Mouse (Mus musculus) stomach, embryonic 14.5 days (tissue): Measurements from ENCODE around the gene Prkar1a. TPM values are rescaled to one million over a fixed set of nuclear protein-coding genes. Genes with fewer than 3 reads are reported as not detected.

Experiments used
- ATAC-seq: fragments of 200-750 bp; cut with Nextera tagmentation; 2 replicates; pipeline ENCODE4 v1.8.0; 2017; ENCODE audit warnings: low read depth, moderate TSS enrichment; ENCODE audit not compliant: insufficient number of reproducible peaks, insufficient read depth, low FRiP score
- H3K27ac ChIP-seq: fragments of 300-500 bp; sonication (generic); 2 replicates; pipeline ENCODE4 v1.5.1; 2014; ENCODE audit warnings: mild to moderate bottlenecking, low read length, moderate library complexity, mixed read lengths
- H3K27me3 ChIP-seq: fragments of 300-500 bp; sonication (generic); 2 replicates; pipeline ENCODE4 v1.6.1; 2014; ENCODE audit warnings: low read length, control low read depth, mixed read lengths; ENCODE audit not compliant: control insufficient read depth, insufficient read depth
- H3K36me3 ChIP-seq: fragments of 300-500 bp; sonication (generic); 2 replicates; pipeline ENCODE4 v1.6.1; 2014; ENCODE audit warnings: mild to moderate bottlenecking, control low read depth, low read length, moderate library complexity, mixed read lengths; ENCODE audit not compliant: control insufficient read depth, insufficient read depth
- H3K4me1 ChIP-seq: fragments of 300-500 bp; sonication (generic); 2 replicates; pipeline ENCODE4 v1.6.1; 2014; ENCODE audit warnings: low read length, control low read depth, mixed read lengths; ENCODE audit not compliant: control insufficient read depth, insufficient read depth
- H3K4me2 ChIP-seq: fragments of 300-500 bp; sonication (generic); replicated peaks from 2 replicates; pipeline ENCODE4 v1.6.1; 2014; ENCODE audit warnings: low read depth, low read length, control low read depth
- H3K4me3 ChIP-seq: fragments of 300-500 bp; sonication (generic); 2 replicates; pipeline ENCODE4 v1.5.1; 2014; ENCODE audit warnings: low read depth, low read length, control low read depth
- H3K9ac ChIP-seq: fragments of 300-500 bp; sonication (generic); replicated peaks from 2 replicates; pipeline ENCODE4 v1.6.1; 2014; ENCODE audit warnings: low read depth, mild to moderate bottlenecking, control low read depth, low read length, moderate library complexity, mixed read lengths
- H3K9me3 ChIP-seq: fragments of 300-500 bp; sonication (generic); 2 replicates; pipeline ENCODE4 v1.6.1; 2016; ENCODE audit warnings: low read depth, low read length, control low read depth; ENCODE audit not compliant: control insufficient read depth
- WGBS: fragments of 180-500 bp; shearing (Covaris S2); extraction: QIAGEN DNeasy Blood & Tissue Kit; methylation state at CpG from one replicate; pipeline ENCODE4 v1.1.7; 2014; 5-methylcytosine and 5-hydroxymethylcytosine counted together
- polyA plus RNA-seq: library from polyadenylated mRNA; unstranded; fragments of >200 nt; fragmentation: Nextera tagmentation; extraction: Ambion mirVana; gene quantifications from 2 replicates; pipeline ENCODE4 v1.2.1, GENCODE M21; 2014

Prkar1a gene
- polyA plus RNA-seq, 1 experiment from 2014 or later: 340 TPM

DNA sequence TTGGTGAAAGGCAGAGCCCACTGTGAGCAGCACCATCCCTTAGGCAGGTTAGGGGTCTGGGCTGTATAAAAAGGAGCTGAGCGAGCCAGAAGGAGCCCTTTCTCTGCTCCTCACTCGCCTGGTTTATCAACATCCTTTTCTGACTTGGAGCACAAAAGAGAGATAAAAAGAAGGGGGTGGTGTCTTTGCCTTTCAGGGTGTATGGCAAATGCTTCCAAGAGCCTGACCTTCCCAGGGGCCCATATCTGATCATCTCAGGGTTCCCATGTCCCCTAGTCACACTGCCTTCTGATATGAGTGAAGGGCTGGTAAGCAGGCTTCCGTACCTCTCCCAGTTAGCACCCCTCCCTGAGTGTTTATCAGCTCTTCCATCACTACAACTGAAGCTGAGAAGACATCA, 21.1 kb upstream of the Prkar1a start:
- Histone ChIP-seq H3K4me3 (no peak overlapping the region), H3K27me3 (no peaks in the 10 kb centered on the region), H3K4me1 (no peaks in the 10 kb centered on the region), H3K36me3 (no peaks in the 10 kb centered on the region), H3K4me2 (no peak overlapping the region), H3K9me3 (no peaks in the 10 kb centered on the region), H3K9ac (no peak overlapping the region), H3K27ac (no peak overlapping the region)
- no peak for ATAC-seq
- WGBS: 86% methylated on average over 3 of the region's 3 CpGs

DNA sequence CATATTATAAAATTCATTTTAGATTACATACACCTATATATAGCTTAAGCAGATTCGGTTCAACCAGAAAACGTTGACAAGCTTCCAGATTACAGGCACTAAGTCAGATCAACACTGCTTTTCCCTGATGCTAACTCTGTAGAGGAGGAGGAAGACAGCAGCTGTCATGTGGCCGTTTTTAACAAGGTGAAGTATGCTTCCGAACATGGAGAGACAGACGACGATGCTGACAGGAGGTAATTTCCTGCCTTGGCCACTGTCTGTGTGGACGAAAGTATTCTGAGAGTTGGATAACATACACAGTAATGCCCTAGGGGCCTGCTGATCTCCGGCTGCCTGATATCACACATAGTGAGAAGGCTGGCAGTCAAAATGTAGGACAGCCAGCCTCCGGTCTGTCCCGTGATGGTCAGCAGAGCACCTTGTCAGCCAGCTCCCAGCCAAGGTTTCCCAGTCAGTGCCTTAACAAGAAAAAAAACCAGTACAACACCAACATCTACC, 20.1 kb upstream of the Prkar1a start:
- H3K4me3 ChIP-seq: no peak overlapping the region

DNA sequence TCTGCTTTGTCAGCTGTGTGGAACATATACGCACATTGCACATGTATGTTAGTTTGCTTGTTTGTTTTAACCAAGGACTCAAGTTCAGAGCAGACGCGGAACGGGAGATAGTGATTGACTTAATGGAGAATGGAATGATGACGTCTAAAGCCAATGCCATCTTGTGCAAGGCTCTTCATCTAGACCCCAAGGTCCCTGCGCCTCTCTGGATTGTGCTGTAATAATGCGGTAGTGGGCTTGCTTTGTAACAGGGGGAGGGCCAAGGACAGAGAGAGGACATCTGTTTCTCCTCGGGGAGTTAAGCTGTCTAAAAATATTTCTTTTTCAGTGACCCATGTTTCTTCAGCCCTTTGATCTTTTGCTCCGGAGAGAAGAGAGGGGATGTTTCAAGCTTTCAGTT, 14.3 kb upstream of the Prkar1a start:
- Histone ChIP-seq H3K27me3 (no peaks in the 10 kb centered on the region), H3K4me3 (no peak overlapping the region), H3K4me1 (no peaks in the 10 kb centered on the region), H3K27ac (no peak overlapping the region), H3K9me3 (no peaks in the 10 kb centered on the region), H3K36me3 (no peaks in the 10 kb centered on the region), H3K9ac (no peak overlapping the region), H3K4me2 (no peak overlapping the region)
- 66% methylated on average over 9 of the region's 9 CpGs for WGBS
- ATAC-seq: no peak

More for the DNA sequence above, 20.1 kb upstream of the Prkar1a start:
- Histone ChIP-seq H3K9me3 (no peaks in the 10 kb centered on the region), H3K4me2 (no peak overlapping the region), H3K27ac (no peak overlapping the region), H3K27me3 (no peaks in the 10 kb centered on the region), H3K9ac (no peak overlapping the region), H3K36me3 (no peaks in the 10 kb centered on the region), H3K4me1 (no peaks in the 10 kb centered on the region)
- WGBS: 58% methylated on average over 10 of the region's 10 CpGs
- no peak for ATAC-seq

DNA sequence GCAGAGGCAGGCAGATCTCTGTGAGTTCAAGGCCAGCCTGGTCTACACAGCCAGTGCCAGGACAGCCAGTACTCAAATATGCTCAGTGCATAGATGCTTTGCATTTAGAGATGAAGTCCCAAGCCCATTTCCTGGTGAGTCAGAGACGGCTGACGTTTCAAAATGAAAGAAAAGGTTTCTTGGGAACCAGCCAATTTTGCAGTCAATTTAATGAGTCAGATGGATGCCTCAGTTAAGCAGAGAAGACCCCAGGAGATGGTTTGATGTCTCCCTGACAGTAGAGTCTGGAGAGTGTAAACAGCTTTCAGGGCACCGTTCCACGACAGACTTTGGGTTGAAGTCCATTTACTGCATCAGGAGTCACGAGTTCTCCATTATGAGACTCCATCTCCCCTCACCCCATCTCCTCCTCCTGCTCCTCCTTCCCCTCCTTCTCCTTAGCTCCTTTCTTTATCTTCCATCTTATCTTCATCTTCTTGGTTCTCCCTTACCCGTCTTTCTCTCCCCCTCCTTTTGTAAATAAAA, 13.3 kb upstream of the Prkar1a start:
- Histone ChIP-seq H3K36me3 (no peaks in the 10 kb centered on the region), H3K4me1 (no peaks in the 10 kb centered on the region), H3K4me3 (no peak overlapping the region), H3K9me3 (no peaks in the 10 kb centered on the region), H3K4me2 (no peak overlapping the region), H3K9ac (no peak overlapping the region), H3K27ac (no peak overlapping the region), H3K27me3 (no peaks in the 10 kb centered on the region)
- ATAC-seq: no peak
- 40% methylated on average over 6 of the region's 6 CpGs for WGBS

DNA sequence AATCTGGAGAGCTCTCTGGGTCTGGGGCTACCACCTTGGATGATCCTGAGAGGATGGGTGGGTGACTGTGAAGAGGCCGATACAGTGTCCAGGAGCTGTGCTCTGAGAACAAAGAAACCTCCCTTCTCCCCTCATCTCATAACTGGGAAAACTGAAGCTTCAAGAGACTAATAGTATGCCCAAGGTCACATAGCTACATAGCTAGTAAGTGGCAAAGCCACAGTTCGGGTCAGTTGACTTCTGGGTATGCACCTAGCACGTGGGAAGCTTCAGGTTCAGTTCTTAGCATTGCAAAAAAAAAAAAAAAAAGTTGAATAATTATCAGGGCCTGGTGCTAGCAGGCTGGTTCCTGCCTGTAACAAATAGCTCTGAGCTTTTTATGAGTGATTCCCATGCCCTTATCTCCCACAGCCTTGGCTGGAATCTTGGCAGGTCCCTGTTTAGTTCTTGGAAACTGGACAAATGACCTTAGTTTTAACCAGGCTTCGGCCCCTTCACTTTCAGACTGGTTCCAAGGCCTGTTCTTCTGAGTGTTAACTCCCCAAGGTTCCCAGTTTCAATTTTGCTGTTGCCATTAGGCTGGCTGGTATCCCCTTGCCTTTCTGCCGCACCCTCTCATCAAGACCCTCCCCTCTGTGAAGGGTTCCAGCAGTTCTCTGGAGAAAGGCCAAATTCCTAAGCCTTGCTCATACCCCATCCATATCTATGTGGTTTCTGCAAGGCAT, 7.5 kb upstream of the Prkar1a start:
- H3K4me1 ChIP-seq: no peaks in the 10 kb centered on the region
- no peak overlapping the region for H3K9ac ChIP-seq
- H3K9me3 ChIP-seq: no peaks in the 10 kb centered on the region
- no peak overlapping the region for H3K27ac ChIP-seq
- H3K4me2 ChIP-seq: no peak overlapping the region
- ATAC-seq: no peak
- no peaks in the 10 kb centered on the region for H3K27me3 ChIP-seq
- WGBS: 69% methylated on average over 5 of the region's 5 CpGs
- H3K36me3 ChIP-seq: no peaks in the 10 kb centered on the region
- no peak overlapping the region for H3K4me3 ChIP-seq

DNA sequence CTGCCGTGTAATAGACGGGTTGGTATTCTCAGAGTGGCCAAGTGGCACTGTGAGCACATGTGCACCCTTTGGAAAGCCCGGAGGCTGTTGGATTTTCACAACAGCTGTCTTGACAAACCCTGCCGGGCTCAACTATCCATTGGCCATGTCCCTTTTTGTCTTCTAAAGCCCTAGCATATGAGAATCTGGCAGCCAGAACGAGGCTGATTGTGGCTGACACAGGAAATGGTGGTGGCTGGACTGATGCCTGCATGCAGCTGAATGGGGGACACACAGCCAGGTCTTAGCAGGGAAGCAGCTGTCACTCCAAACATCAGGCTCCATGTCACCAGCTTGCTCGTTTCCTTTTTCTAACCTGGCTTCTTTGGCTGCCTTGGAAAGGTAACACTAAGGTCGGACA, 695 bp upstream of the Prkar1a start:
- no peak overlapping the region for H3K4me2 ChIP-seq
- 48% methylated on average over 7 of the region's 7 CpGs for WGBS

DNA sequence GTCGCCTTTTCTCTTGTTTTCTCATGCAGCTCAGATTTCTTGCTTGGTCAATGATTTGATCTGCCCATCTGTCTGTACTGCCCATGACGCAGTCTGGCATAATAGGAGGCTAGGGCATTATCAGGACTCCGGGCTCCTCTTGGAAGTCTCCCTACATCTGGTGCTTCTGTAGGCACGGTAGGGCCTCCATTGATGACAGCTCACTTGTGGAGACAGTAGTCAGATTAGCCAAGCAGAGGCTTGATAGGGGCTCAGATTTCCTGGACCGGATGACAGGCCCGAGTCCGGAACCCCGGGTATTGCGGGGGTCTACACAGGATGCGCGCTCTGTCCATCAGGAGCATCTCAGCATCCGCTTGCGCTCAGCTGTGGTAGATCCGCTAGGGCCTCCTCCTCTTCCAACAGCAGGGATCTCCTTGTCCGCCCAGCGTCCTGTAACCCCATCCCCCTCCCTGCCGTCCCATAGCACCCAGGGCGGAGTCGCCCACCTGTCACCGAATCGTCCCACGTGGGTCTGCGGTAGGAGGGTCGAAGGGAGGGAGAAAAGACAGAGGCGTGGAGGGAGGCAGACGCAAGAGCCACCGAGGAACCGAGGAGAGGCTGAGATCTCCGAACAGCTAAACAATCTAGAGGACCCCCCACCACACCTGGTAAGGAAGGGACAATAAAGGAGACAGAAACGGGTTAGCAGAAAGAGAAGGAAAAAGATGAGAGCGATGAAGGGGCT, 933 bp downstream of the Prkar1a start:
- Histone ChIP-seq H3K27ac (peak overlapping the region; percentile 96), H3K4me1 (peaks cover 23% of the 10 kb centered on the region), H3K4me2 (peak overlapping the region; percentile 85), H3K36me3 (peaks cover 16% of the 10 kb centered on the region), H3K4me3 (peak overlapping the region; percentile 92), H3K27me3 (no peaks in the 10 kb centered on the region), H3K9me3 (no peaks in the 10 kb centered on the region), H3K9ac (peak overlapping the region; percentile 79)
- 3% methylated on average over 31 of the region's 31 CpGs for WGBS
- peak; percentile 73 for ATAC-seq

More for the DNA sequence above, 695 bp upstream of the Prkar1a start:
- Histone ChIP-seq H3K9me3 (no peaks in the 10 kb centered on the region), H3K4me1 (peaks cover 20% of the 10 kb centered on the region), H3K9ac (no peak overlapping the region), H3K27ac (no peak overlapping the region), H3K36me3 (no peaks in the 10 kb centered on the region; the same call in 1 of the 2 replicates), H3K4me3 (no peak overlapping the region), H3K27me3 (no peaks in the 10 kb centered on the region)
- no peak for ATAC-seq

DNA sequence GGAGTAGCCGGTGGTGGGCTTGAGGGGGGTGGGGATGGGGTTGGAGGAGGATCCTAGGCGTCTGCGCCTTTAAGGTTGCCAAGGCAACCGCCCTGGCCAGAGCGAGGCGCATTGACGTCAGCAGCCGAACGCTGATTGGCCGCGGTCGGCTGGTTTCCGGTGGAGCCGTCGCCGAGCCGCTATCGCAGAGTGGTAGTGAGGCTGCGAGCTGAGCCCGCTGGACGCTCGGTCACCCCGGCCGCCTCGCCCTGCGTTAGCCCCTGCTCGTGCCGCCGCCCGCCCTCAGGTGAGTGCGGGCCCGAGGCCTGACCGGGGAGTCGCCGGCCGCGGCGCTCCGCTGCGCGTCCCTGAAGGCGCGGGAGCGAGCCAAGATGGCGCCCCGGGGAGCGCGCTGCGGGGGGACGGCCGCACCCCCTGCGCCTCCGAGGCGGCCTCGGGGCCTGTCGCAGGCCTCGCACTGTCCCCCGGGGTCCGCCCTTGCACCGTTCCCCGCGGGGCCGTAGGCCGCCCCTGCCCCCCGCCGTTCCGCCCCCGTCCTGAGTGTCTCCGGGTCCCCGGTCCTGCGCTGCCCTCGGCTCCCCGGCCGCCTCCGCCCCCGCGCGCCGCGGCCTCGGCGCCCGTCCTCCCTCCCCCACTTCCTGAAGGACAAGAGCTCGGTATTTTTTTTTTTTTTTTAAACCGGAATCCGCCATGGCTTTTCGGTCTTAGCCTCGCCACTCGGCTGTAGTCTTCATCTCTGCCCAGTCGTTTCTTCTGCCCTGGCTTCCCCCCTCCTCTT, 1.8 kb downstream of the Prkar1a start:
- peaks cover 19% of the 10 kb centered on the region for H3K36me3 ChIP-seq
- H3K9ac ChIP-seq: peak overlapping the region; percentile 79
- peaks cover 23% of the 10 kb centered on the region for H3K4me1 ChIP-seq
- no peaks in the 10 kb centered on the region for H3K27me3 ChIP-seq
- ATAC-seq: peak; percentile 95
- peak overlapping the region; percentile 96 for H3K27ac ChIP-seq
- under 1% methylated on average over 70 of the region's 90 CpGs for WGBS
- H3K4me3 ChIP-seq: peak overlapping the region; percentile 92
- no peaks in the 10 kb centered on the region for H3K9me3 ChIP-seq
- peak overlapping the region; percentile 92 for H3K4me2 ChIP-seq
